Mouse (Mus musculus) myocyte (in vitro differentiated cells): ENCODE measurements around the gene Ube2j1. TPM values are rescaled to one million over a fixed set of nuclear protein-coding genes. Genes with fewer than 3 reads are reported as not detected.

Source experiments
- H3K27me3 ChIP-seq: one replicate; pipeline ENCODE4 v1.6.1; 2011; ENCODE audit not compliant: control insufficient read depth, insufficient read depth, insufficient read length
- H3K36me3 ChIP-seq: one replicate; pipeline ENCODE4 v1.6.1; 2011; ENCODE audit not compliant: control insufficient read depth, insufficient read depth
- H3K4me2 ChIP-seq: one replicate; pipeline ENCODE4 v1.6.1; 2011; ENCODE audit warnings: low read depth, control low read depth
- H3K4me3 ChIP-seq: one replicate; pipeline ENCODE4 v1.5.1; 2011; ENCODE audit warnings: mild to moderate bottlenecking, control low read depth, moderate library complexity
- H3K79me2 ChIP-seq: one replicate; pipeline ENCODE4 v1.6.1; 2011; ENCODE audit not compliant: control insufficient read depth, insufficient read depth
- H3ac ChIP-seq: one replicate; pipeline ENCODE4 v1.6.1; 2011; ENCODE audit not compliant: control insufficient read depth, insufficient read length
- CEBPB ChIP-seq: IDR thresholded peaks from 2 replicates; pipeline ENCODE4 v1.6.1; 2011; ENCODE audit warnings: mild to moderate bottlenecking, moderate library complexity; ENCODE audit not compliant: poor library complexity, insufficient read depth, severe bottlenecking
- E2F4 ChIP-seq: IDR thresholded peaks from one replicate; pipeline ENCODE4 v1.6.1; 2011; ENCODE audit warnings: mild to moderate bottlenecking, control low read depth, moderate library complexity; ENCODE audit not compliant: insufficient read depth
- MAX ChIP-seq: IDR thresholded peaks from one replicate; pipeline ENCODE4 v1.6.1; 2011; ENCODE audit warnings: low read depth, mild to moderate bottlenecking, control low read depth
- MYOD1 ChIP-seq, 3 experiments: IDR thresholded peaks; one replicate each; pipeline ENCODE4 v1.6.1; 2011; ENCODE audit warnings: control low read depth in 2 of 3, low read depth in 2 of 3, mild to moderate bottlenecking in 2 of 3, moderate library complexity in 1 of 3; ENCODE audit not compliant: insufficient read length in 2 of 3, control insufficient read depth in 1 of 3
- MYOG ChIP-seq, 3 experiments: IDR thresholded peaks; one replicate each; pipeline ENCODE4 v1.6.1; 2011; ENCODE audit warnings: control low read depth in 2 of 3, low read depth in 2 of 3, mild to moderate bottlenecking in 2 of 3; ENCODE audit not compliant: insufficient read length in 2 of 3, control insufficient read depth in 1 of 3, insufficient read depth in 1 of 3
- POLR2A ChIP-seq: IDR thresholded peaks from one replicate; pipeline ENCODE4 v1.6.1; 2011; ENCODE audit warnings: low read depth, mild to moderate bottlenecking, control low read depth, moderate library complexity; ENCODE audit not compliant: insufficient read length
- POLR2AphosphoS2 ChIP-seq: IDR thresholded peaks from one replicate; pipeline ENCODE4 v1.6.1; 2011; ENCODE audit warnings: low read depth, control low read depth; ENCODE audit not compliant: insufficient read length
- REST ChIP-seq: IDR thresholded peaks from one replicate; pipeline ENCODE4 v1.6.1; 2011; ENCODE audit warnings: mild to moderate bottlenecking, control low read depth, moderate library complexity; ENCODE audit not compliant: insufficient read depth, insufficient read length
- SRF ChIP-seq: IDR thresholded peaks from one replicate; pipeline ENCODE4 v1.6.1; 2011; ENCODE audit warnings: low read depth; ENCODE audit not compliant: control insufficient read depth, insufficient read length
- TCF12 ChIP-seq: IDR thresholded peaks from one replicate; pipeline ENCODE4 v1.6.1; 2011; ENCODE audit warnings: mild to moderate bottlenecking, control low read depth; ENCODE audit not compliant: poor library complexity, insufficient read depth, severe bottlenecking
- TCF3 ChIP-seq: IDR thresholded peaks from one replicate; pipeline ENCODE4 v1.6.1; 2011; ENCODE audit warnings: low read depth, control low read depth; ENCODE audit not compliant: insufficient read length
- USF1 ChIP-seq: IDR thresholded peaks from one replicate; pipeline ENCODE4 v1.6.1; 2011; ENCODE audit warnings: low read depth, mild to moderate bottlenecking, control low read depth, moderate library complexity
- polyA plus RNA-seq: library from polyadenylated mRNA; unstranded; fragments of >200 nt; fragmentation: generic; extraction: Trizol; gene quantifications from one replicate; pipeline ENCODE4 v1.2.1, GENCODE M21; 2012; ENCODE audit warnings: missing spikeins

Ube2j1 gene
- polyA plus RNA-seq, result 31.4 TPM

- no peak for TF ChIP-seq CEBPB
- TF ChIP-seq POLR2A, result peak; percentile 95
- TF ChIP-seq TCF3, result no peak
- TF ChIP-seq SRF, result peak; percentile 11
- peak in 2 of 3 experiments; percentile 38 to 50 for TF ChIP-seq MYOD1 (IDR thresholded peaks at IDR 0.05; ENCODE audit: control insufficient read depth in 1 of 3, insufficient read length in 2 of 3, low read depth in 2 of 3)
- TF ChIP-seq REST, result no peak
- no peak for TF ChIP-seq TCF12
- TF ChIP-seq E2F4, result no peak
- no peak for TF ChIP-seq MAX
- no peak for TF ChIP-seq USF1
- TF ChIP-seq POLR2AphosphoS2, result peak; percentile 97
- TF ChIP-seq MYOG (IDR thresholded peaks at IDR 0.05; ENCODE audit: control insufficient read depth in 1 of 3, insufficient read depth in 1 of 3, insufficient read length in 2 of 3, low read depth in 2 of 3), result peak in 2 of 3 experiments; percentile 37 to 47
- H3K36me3 ChIP-seq, result peaks cover 8% of the 10 kb centered on the region
Observed at GRCm38 (mm10) chr4:33031195-33031960, at the start of gene Ube2j1. TSS of gene Ube2j1 (plus strand) at chr4:33031416.

GRCm38 (mm10) chr4:32981617-32982016 lies 49.6 kb upstream of the Ube2j1 start:
- H3K27me3 ChIP-seq, result no peaks in the 10 kb centered on the region
- no peaks in the 10 kb centered on the region for H3K79me2 ChIP-seq
- H3ac ChIP-seq, result no peak overlapping the region
- no peaks in the 10 kb centered on the region for H3K36me3 ChIP-seq
- no peak overlapping the region for H3K4me3 ChIP-seq
- H3K4me2 ChIP-seq, result no peak overlapping the region
- TF ChIP-seq E2F4 (no peak), REST (no peak), POLR2AphosphoS2 (no peak), TCF12 (no peak), MAX (no peak), CEBPB (no peak), SRF (no peak), POLR2A (no peak), USF1 (no peak), MYOD1 (IDR thresholded peaks at IDR 0.05; ENCODE audit: control insufficient read depth in 1 of 3, insufficient read length in 2 of 3, low read depth in 2 of 3) (no peak), TCF3 (no peak), MYOG (IDR thresholded peaks at IDR 0.05; ENCODE audit: control insufficient read depth in 1 of 3, insufficient read depth in 1 of 3, insufficient read length in 2 of 3, low read depth in 2 of 3) (no peak)

More at GRCm38 (mm10) chr4:33031195-33031960, at the start of gene Ube2j1:
- Histone ChIP-seq H3K4me2 (peak within 1 kb of the TSS; percentile 88), H3K27me3 (no peaks in the 10 kb centered on the region), H3K4me3 (peak within 1 kb of the TSS; percentile 58), H3ac (peak within 1 kb of the TSS; percentile 76), H3K79me2 (peaks cover 55% of the 10 kb centered on the region)

GRCm38 (mm10) chr4:32982041-32982715 lies 49.0 kb upstream of the Ube2j1 start:
- no peak overlapping the region for H3ac ChIP-seq
- H3K36me3 ChIP-seq, result no peaks in the 10 kb centered on the region
- TF ChIP-seq E2F4 (no peak), TCF12 (no peak), USF1 (no peak), MAX (no peak), TCF3 (no peak), POLR2A (no peak), REST (no peak), SRF (no peak), POLR2AphosphoS2 (no peak), MYOG (IDR thresholded peaks at IDR 0.05; ENCODE audit: control insufficient read depth in 1 of 3, insufficient read depth in 1 of 3, insufficient read length in 2 of 3, low read depth in 2 of 3) (no peak), MYOD1 (IDR thresholded peaks at IDR 0.05; ENCODE audit: control insufficient read depth in 1 of 3, insufficient read length in 2 of 3, low read depth in 2 of 3) (no peak), CEBPB (no peak)
- H3K27me3 ChIP-seq, result no peaks in the 10 kb centered on the region
- H3K4me3 ChIP-seq, result peak overlapping the region; percentile 28
- peak overlapping the region; percentile 76 for H3K4me2 ChIP-seq
- no peaks in the 10 kb centered on the region for H3K79me2 ChIP-seq

- Histone ChIP-seq H3K4me3 (peak within 1 kb of the TSS; percentile 28), H3K36me3 (no peaks in the 10 kb centered on the region), H3ac (peak within 1 kb of the TSS; percentile 46), H3K27me3 (no peaks in the 10 kb centered on the region), H3K79me2 (no peaks in the 10 kb centered on the region), H3K4me2 (peak within 1 kb of the TSS; percentile 76)
- no peak for TF ChIP-seq CEBPB
- TF ChIP-seq TCF3, result no peak
Observed at GRCm38 (mm10) chr4:32982716-32983175, 48.5 kb upstream of the Ube2j1 start, which contains the start of gene Rragd. TSS of gene Rragd (plus strand) at chr4:32983037.
